Mouse (Mus musculus) c-Kit-positive CD71-positive TER-119-negative erythroid progenitor cells, embryonic 14.5 days (primary cell): Measurements from ENCODE around the gene Faah.

Experiments
- DNase-seq: peaks from one replicate; pipeline ENCODE4 v3.0.0-alpha.2; 2013; ENCODE audit warnings: low read depth

The Faah gene

DNA sequence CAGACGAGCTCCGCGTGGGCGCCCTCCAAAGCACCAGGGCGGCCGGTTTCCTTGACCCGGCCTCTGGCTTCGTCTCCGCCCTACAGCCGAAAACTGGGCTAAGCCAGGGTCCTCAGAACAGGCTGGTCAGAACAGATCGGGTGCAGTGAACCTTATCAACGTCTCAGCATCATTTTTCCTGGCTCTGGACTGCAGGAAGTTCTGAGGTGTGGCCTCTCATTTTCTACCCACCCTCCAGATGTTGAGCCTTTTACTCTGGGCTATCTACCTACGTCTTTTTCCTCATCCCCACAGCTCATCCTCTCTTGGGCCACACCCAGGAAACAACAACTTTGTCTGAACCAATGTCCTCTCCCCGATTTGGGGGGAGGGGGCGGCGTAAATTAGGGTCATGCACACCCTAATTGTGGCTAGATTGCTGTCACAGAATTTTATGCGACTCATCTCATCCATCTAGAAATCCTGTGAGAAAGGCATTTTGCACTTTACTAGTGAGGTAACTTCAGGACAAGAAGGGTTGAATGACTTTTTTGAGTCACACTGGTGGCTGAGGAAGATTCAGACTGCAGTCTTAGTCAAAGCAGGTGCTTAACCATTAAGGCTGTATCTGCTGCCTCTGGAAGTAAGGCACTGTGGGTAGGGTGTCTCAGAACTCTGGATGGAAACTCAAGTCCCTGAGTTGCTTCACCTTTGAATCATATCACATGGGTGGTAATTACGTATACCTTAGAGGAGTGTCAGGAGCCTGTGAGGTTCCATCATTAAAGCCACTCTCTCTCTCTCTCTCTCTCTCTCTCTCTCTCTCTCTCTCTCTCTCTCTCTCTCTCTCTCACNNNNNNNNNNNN, at the start of gene Faah:
Faah (minus strand) TSS at position 25 of the 845 bp plus-strand sequence.
- DNase-seq, result no peak

DNA sequence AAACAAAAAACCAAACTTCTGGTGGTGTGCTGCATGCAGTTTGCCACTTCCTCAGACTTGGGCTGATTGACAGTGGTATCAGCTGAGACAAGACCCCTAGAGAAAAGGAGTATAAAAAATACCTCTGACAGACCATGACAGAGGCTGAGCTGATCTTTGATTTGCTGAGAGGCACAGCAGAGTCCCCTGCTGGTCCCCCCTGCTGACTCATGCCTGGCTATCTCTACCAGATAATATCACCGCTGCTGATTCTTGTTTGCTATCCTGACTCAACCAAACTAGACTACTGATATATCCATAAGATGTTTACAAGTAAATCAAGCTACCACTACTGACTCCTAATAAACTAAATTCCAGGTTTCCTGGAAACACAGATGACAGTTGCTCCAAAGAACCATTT, 46.1 kb upstream of the Faah start:
- DNase-seq, result peak; percentile 14

DNA sequence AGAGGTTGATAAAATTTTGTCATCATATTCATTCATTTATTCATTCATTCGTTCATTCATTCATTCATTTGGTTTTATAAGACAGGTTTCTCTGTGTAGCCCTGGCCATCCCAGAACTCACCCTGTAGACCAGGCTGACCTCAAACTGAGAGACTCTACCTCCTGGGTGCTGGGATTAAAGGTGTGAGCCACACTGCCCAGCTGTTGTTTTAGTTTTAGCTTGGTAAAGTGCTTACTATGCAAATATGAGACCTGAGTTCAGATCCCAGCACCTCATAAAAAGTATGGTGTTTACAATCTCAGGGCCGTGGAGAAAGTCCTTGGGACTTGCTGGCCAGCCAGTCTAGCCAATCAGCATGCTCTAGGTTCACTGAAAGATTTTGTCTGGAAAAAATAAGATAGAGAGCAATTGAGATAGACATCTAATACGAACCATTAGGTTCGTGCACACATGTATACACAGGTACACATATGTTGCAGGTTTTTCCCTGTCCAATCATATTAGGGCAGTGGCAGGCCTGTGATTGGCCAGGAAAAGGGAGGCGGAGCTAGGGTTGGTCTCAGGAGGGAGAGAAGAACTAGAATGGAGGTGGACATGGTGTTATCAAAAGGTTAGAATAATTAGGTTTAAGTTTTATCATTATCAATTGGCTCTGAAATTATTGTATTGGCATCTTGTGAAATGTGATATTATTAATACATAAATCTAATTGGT, 41.4 kb upstream of the Faah start:
- DNase-seq, result no peak

- no peak for DNase-seq
Observed at GRCm38 (mm10) chr4:116057559-116057958, 39.8 kb upstream of the Faah start.

GRCm38 (mm10) chr4:116053399-116053961, 35.8 kb upstream of the Faah start, which contains the start of gene Nsun4:
Nsun4 (minus strand) TSS chr4:116053876.
- DNase-seq, result peak; percentile 92

GRCm38 (mm10) chr4:116052526-116053293, 35.0 kb upstream of the Faah start:
- peak; percentile 21 for DNase-seq

- no peak for DNase-seq
Observed at GRCm38 (mm10) chr4:116049211-116049610, 31.5 kb upstream of the Faah start.

- DNase-seq, result no peak
Observed at GRCm38 (mm10) chr4:116048130-116048920, 30.6 kb upstream of the Faah start.

DNA sequence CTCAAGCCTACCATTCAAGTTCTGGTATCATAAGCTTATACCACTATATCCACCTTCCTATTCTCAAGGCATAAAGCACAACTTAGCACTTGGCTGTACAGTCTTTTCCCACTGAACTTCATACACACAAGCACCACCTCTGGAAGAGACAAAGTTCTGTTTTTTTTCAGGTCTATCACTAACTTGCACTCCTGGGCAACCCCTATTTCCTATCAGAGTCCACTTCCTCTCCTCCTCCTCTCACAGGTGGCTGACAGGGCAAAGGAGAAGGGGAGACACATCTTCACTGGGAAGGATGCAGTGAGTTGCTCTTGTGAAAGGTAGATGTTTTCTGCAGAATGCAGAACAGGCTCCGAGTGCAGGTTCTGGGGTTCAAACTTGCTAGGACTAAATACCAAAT, 30.0 kb upstream of the Faah start:
- no peak for DNase-seq

GRCm38 (mm10) chr4:116046604-116047003, 28.9 kb upstream of the Faah start:
- no peak for DNase-seq

GRCm38 (mm10) chr4:116042186-116042585, 24.5 kb upstream of the Faah start:
- no peak for DNase-seq

DNA sequence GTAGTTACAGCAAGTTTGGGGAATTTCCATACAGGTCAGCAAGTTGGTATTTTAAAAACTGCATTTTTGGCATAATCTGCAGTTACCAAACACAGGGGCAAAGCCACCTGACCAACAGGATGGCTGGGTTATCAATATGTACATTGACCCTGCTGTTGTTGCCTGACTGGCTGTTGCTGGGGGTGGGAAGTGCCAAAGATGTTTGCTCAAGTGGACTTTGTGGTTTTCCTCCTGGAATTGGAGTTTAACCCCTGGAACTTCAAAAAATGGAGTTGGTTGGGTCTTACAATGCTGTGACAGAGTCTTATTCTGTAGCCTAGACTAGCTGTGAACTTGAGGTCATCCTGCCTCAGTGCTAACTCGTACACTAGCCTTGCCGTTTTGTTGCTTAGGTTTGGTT, 22.7 kb upstream of the Faah start:
- DNase-seq, result no peak

DNA sequence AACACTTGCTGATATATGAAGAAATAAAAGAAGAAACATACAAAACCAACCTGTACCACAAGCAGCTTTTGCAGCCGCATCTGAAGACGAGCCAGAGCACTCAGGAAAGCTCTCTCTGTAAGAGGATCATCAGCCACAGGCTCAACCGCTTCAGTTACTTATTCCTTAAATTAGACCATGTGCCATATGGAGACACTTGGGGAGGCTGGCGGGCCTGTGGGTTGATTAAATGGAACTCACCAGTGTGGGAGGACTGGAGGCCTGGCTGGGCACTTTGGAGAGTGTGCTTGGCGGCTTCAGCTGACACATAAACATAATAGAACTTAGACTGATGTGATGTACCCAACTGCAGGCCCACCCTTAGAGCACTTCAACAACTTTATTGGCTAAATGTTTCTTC, 15.6 kb upstream of the Faah start:
- DNase-seq, result no peak

GRCm38 (mm10) chr4:116032906-116033305, 15.2 kb upstream of the Faah start:
- DNase-seq, result no peak

DNA sequence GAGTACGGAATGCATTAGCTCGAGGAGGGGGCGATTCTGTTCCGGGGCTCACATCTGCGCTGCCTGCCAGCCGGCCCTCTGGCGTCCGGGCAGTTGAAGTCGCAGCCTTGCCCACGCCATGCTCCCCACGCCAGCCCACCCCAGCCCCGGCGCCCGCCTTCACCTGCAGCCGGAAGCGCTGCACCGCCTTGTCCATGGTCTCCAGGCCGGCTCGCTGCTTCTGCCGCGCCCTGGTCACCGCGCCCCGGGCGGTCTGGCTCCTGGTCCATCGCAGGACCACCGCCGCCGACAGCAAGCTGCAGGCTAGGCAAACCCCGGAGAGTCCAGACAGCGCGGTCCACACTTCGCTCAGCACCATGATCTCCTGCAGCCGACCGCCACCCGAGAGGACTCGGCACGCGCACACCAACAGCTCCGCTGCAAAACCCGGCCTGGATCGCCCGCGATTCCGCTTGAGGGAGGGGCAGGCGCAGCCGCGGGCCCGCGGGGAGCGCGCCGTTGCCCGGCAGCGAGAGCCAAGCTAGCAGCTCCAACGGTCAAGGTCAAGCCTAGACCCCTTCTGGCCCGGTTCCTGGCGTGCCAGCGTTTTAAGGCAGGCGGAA, 325 bp downstream of the Faah start:
- DNase-seq, result no peak

DNA sequence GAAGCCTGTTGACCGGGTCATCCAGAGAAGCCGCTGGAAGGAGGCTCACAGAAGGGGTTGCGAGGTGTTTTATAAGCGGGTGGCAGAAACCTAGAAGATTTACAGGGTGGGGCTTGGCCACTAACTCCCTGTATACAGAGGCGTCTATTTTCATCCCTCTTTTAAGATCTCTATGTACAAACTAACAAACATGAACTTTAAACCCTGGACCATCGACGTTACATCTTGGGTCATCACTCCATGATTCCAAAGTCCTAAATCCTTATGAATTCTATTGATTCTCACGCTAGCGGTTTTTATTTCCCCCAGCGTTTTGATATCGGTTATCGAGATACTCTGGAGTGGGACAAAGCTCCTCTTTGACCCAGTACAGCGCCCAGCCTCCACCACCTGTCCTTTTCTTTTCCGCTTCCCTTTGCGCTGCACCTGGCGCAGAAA, 845 bp downstream of the Faah start:
- no peak for DNase-seq

GRCm38 (mm10) chr4:116016396-116016795, 1.3 kb downstream of the Faah start:
- DNase-seq, result no peak

DNA sequence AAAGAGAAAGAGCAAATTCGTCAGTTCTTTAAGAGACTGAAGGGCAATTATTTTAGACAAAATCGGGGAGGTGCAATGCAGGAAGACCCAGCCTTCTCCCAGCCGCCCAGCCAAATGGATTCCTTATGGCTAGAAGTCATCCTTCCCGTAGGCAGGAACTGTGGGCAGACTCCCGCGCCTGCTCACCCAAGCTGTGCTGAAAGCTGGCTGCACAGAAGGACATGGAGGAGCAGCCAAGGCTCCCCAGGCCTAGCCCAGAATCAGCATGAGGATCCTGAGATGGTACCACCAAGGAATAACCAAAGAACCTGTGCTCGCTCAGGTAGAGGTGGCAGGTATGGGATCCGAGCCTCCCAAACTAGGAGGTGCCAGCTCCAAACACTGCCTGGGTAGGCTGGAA, 1.7 kb downstream of the Faah start:
- DNase-seq, result no peak

DNA sequence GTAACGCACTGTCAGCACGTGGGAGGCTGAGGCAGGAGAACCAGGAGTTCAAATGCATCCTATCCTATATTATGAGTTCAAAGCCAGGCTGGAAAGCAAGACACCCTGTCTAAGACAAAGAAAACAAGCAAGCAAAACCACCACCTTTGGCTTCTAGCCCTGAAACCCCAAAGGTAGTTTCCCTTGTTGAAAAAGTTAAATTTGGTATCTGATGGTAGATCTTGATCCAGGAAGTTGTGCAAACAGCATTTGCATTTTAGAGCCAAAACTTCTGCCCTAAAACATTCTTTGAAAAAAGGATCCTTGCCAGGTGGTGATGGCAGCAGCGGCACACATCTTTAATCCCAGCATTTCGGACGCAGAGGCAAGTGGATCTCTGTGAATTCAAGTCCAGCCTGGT, 2.2 kb downstream of the Faah start:
- DNase-seq, result no peak

DNA sequence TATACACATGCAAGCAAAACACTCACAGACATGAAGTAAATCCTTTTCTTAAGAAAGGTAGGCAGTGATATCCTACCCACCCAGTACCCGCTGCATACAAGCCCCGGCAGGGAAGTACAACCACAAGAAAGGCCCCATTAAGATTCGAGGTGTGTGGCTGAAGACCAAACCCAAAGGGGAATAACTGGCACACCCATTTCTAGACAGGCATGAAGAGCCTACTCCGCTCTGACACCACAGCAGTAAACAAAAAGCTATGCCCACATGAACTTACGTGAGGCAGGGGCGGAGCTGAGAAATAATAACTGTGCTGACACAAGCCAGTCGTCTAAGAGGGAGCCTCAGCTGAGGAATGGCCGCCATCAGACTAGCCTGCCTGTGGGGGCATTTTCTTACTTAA, 7.5 kb downstream of the Faah start:
- no peak for DNase-seq

DNA sequence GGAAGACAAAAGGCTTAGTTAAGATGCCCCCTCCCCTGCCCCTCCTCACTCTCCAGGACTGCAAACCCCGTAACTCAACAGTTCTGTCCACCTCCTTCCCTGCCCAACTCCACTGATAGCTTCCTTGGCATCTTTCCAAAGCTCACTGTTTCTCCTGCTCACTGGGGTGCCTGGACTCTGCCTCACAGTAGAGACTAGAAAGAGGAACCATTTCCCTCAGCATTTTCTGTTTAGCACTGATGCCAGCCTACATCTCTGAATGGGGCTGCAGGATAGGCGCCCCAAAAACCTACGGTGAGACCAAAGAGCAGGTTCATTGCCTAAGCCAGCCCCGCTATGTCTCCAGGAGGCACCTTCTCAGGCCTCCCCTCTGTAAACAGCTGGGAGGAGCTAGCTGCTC, 16.5 kb downstream of the Faah start:
- DNase-seq, result no peak
